Mouse (Mus musculus) heart, embryonic 11.5 days (tissue): Measurements from ENCODE around the gene Ccdc136. TPM values are rescaled to one million over a fixed set of nuclear protein-coding genes. Genes with fewer than 3 reads are reported as not detected.

Source experiments
- ATAC-seq: fragments of 200-750 bp; cut with Nextera tagmentation; replicated peaks from 2 replicates; pipeline ENCODE4 v1.8.0; 2017; ENCODE audit warnings: moderate library complexity; ENCODE audit not compliant: insufficient number of reproducible peaks, low FRiP score, low TSS enrichment
- H3K27ac ChIP-seq: fragments of 300-500 bp; sonication (generic); 2 replicates; pipeline ENCODE4 v1.5.1; 2014; ENCODE audit warnings: mild to moderate bottlenecking, low read depth, low read length
- H3K27me3 ChIP-seq: fragments of 300-500 bp; sonication (generic); 2 replicates; pipeline ENCODE4 v1.6.1; 2014; ENCODE audit warnings: mild to moderate bottlenecking, low read length, mixed read lengths; ENCODE audit not compliant: control insufficient read depth, insufficient read depth
- H3K36me3 ChIP-seq: fragments of 300-500 bp; sonication (generic); 2 replicates; pipeline ENCODE4 v1.6.1; 2014; ENCODE audit warnings: mild to moderate bottlenecking, low read length, moderate library complexity, mixed read lengths; ENCODE audit not compliant: control insufficient read depth, insufficient read depth
- H3K4me1 ChIP-seq: fragments of 300-500 bp; sonication (generic); 2 replicates; pipeline ENCODE4 v1.6.1; 2014; ENCODE audit warnings: low read length; ENCODE audit not compliant: control insufficient read depth, insufficient read depth
- H3K4me2 ChIP-seq: fragments of 300-500 bp; sonication (generic); 2 replicates; pipeline ENCODE4 v1.6.1; 2014; ENCODE audit warnings: mild to moderate bottlenecking, moderate library complexity
- H3K4me3 ChIP-seq: fragments of 300-500 bp; sonication (generic); 2 replicates; pipeline ENCODE4 v1.5.1; 2014; ENCODE audit warnings: low read depth, low read length
- H3K9ac ChIP-seq: fragments of 300-500 bp; sonication (generic); 2 replicates; pipeline ENCODE4 v1.6.1; 2014; ENCODE audit warnings: mild to moderate bottlenecking, low read depth, low read length, moderate library complexity
- H3K9me3 ChIP-seq: fragments of 300-500 bp; sonication (generic); replicated peaks from 2 replicates; pipeline ENCODE4 v1.6.1; 2016; ENCODE audit warnings: low read length; ENCODE audit not compliant: control insufficient read depth
- WGBS: fragments of 180-500 bp; shearing (Covaris S2); extraction: QIAGEN DNeasy Blood & Tissue Kit; methylation state at CpG from one replicate; pipeline ENCODE4 v1.1.7; 2014; ENCODE audit not compliant: insufficient replicate concordance; 5-methylcytosine and 5-hydroxymethylcytosine counted together
- polyA plus RNA-seq: library from polyadenylated mRNA; unstranded; fragments of >200 nt; fragmentation: Nextera tagmentation; extraction: Ambion mirVana; gene quantifications from 2 replicates; pipeline ENCODE4 v1.2.1, GENCODE M21; 2014

Gene Ccdc136
- polyA plus RNA-seq, 1 experiment from 2014 or later = 30.2 TPM

DNA sequence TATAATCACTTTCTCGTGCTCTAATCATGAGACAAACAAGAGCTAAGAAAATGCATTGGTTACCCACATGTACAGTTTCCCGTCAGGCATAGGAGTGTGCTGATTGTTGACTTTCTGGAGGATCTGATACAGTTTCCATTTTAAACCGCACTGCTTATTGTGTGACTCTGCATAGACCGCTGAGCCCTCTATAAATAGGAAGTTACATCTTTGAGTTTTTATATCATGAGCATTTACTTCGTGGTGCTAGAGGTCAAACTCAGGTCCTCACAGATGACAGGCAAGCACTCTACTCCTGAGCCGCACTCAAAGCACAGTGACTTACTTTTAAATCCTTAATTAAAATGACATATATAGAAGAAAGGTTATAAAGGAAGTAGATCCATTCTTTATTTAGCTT lies 35.9 kb upstream of the Ccdc136 start:
- H3K36me3 ChIP-seq = peaks cover 9% of the 10 kb centered on the region; the same call in 1 of the 2 replicates
- peaks cover 5% of the 10 kb centered on the region; the same call in 1 of the 2 replicates for H3K4me1 ChIP-seq
- no peak overlapping the region for H3K9ac ChIP-seq
- ATAC-seq = no peak
- H3K4me2 ChIP-seq = no peak overlapping the region
- no peaks in the 10 kb centered on the region for H3K9me3 ChIP-seq
- H3K27ac ChIP-seq = 0 out of 2 replicates have a peak overlapping the region, but pooled peaks have one; percentile 17
- H3K27me3 ChIP-seq = no peaks in the 10 kb centered on the region
- H3K4me3 ChIP-seq = no peak overlapping the region
- WGBS = 67% methylated on average over 6 of the region's 6 CpGs

GRCm38 (mm10) chr6:29362246-29363128 lies 33.6 kb upstream of the Ccdc136 start:
- Histone ChIP-seq H3K36me3 (peaks cover 15% of the 10 kb centered on the region), H3K4me1 (no peaks in the 10 kb centered on the region), H3K27ac (no peak overlapping the region), H3K27me3 (no peaks in the 10 kb centered on the region), H3K9me3 (no peaks in the 10 kb centered on the region), H3K4me2 (no peak overlapping the region), H3K9ac (no peak overlapping the region), H3K4me3 (no peak overlapping the region)
- WGBS = 79% methylated on average over 7 of the region's 7 CpGs
- ATAC-seq = no peak

DNA sequence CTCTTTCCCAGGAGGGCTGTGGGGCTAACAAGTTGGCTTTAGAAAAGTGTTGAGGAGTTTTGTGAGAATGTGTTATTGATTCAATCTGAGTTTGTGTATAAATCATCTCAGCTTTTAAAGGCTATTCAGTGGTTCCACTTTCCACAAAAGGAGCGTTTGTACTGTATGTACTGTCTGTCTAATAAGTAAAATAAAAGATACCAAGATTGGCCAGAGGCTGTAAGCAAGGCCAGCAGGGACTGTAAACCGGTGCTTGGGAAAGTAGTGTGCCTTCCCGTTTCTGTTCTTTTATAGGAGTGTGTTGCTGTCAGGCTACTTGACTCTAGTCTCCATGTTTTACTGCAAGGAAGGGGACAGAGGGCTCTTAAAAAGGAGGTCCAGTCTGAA lies 33.0 kb upstream of the Ccdc136 start:
- WGBS = 86% methylated on average over 3 of the region's 3 CpGs
- H3K36me3 ChIP-seq = peaks cover 16% of the 10 kb centered on the region
- no peaks in the 10 kb centered on the region for H3K4me1 ChIP-seq
- no peak overlapping the region for H3K9ac ChIP-seq
- no peak overlapping the region for H3K4me2 ChIP-seq
- ATAC-seq = no peak
- H3K27me3 ChIP-seq = no peaks in the 10 kb centered on the region
- no peak overlapping the region for H3K27ac ChIP-seq
- no peaks in the 10 kb centered on the region for H3K9me3 ChIP-seq
- H3K4me3 ChIP-seq = no peak overlapping the region

DNA sequence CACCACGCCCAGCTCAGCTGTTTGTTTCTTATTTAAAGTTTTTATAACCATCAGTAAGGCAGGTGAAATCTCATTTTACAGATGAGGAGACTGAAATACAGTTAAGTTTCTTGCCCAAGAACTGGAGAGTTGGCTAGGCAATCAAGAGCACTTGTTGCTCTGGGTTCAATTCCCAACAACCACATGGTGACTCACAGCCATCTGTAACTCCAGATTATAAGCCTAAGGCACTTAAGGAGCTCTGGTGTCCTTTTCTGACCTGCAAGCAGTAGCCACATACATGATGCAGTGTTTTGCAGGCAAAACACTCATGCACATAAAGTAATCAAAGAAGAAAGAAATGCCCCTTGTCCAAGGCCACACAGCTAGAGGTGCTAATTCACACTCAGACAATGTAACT lies 30.8 kb upstream of the Ccdc136 start:
- Histone ChIP-seq H3K9ac (no peak overlapping the region), H3K27me3 (no peaks in the 10 kb centered on the region), H3K4me3 (no peak overlapping the region), H3K36me3 (peaks cover 16% of the 10 kb centered on the region), H3K9me3 (no peaks in the 10 kb centered on the region), H3K27ac (no peak overlapping the region), H3K4me2 (no peak overlapping the region), H3K4me1 (no peaks in the 10 kb centered on the region)
- WGBS = 93% methylated on average over 1 of the region's 1 CpGs
- ATAC-seq = no peak

- Histone ChIP-seq H3K4me1 (no peaks in the 10 kb centered on the region), H3K36me3 (peaks cover 29% of the 10 kb centered on the region), H3K9me3 (no peaks in the 10 kb centered on the region), H3K27ac (no peak overlapping the region), H3K4me2 (no peak overlapping the region), H3K27me3 (no peaks in the 10 kb centered on the region), H3K9ac (no peak overlapping the region), H3K4me3 (no peak overlapping the region)
- WGBS = 84% methylated on average over 4 of the region's 4 CpGs
- no peak for ATAC-seq
Observed at GRCm38 (mm10) chr6:29377386-29377785, 18.7 kb upstream of the Ccdc136 start.

GRCm38 (mm10) chr6:29378678-29379077 lies 17.4 kb upstream of the Ccdc136 start:
- H3K9ac ChIP-seq = no peak overlapping the region
- 94% methylated on average over 10 of the region's 10 CpGs for WGBS
- no peaks in the 10 kb centered on the region for H3K27me3 ChIP-seq
- no peaks in the 10 kb centered on the region for H3K9me3 ChIP-seq
- H3K36me3 ChIP-seq = peaks cover 20% of the 10 kb centered on the region
- H3K4me3 ChIP-seq = no peak overlapping the region
- H3K4me2 ChIP-seq = no peak overlapping the region
- no peak overlapping the region for H3K27ac ChIP-seq
- no peak; the same call in 1 of the 2 replicates for ATAC-seq
- H3K4me1 ChIP-seq = no peaks in the 10 kb centered on the region

GRCm38 (mm10) chr6:29379954-29380353 lies 16.2 kb upstream of the Ccdc136 start:
- WGBS = 86% methylated on average over 6 of the region's 6 CpGs

GRCm38 (mm10) chr6:29382442-29382841 lies 13.7 kb upstream of the Ccdc136 start:
- no peaks in the 10 kb centered on the region for H3K9me3 ChIP-seq
- ATAC-seq = no peak
- H3K4me3 ChIP-seq = no peak overlapping the region
- H3K27ac ChIP-seq = no peak overlapping the region
- no peaks in the 10 kb centered on the region for H3K27me3 ChIP-seq
- H3K9ac ChIP-seq = no peak overlapping the region
- H3K4me1 ChIP-seq = peaks cover 10% of the 10 kb centered on the region
- 71% methylated on average over 2 of the region's 2 CpGs for WGBS
- no peak overlapping the region for H3K4me2 ChIP-seq
- no peaks in the 10 kb centered on the region; the same call in 1 of the 2 replicates for H3K36me3 ChIP-seq

More at GRCm38 (mm10) chr6:29379954-29380353, 16.2 kb upstream of the Ccdc136 start:
- Histone ChIP-seq H3K36me3 (peaks cover 10% of the 10 kb centered on the region; the same call in 1 of the 2 replicates), H3K27ac (no peak overlapping the region), H3K9ac (no peak overlapping the region), H3K4me1 (peaks cover 2% of the 10 kb centered on the region; the same call in 1 of the 2 replicates), H3K4me3 (no peak overlapping the region), H3K27me3 (no peaks in the 10 kb centered on the region), H3K9me3 (no peaks in the 10 kb centered on the region), H3K4me2 (no peak overlapping the region)
- no peak for ATAC-seq
